Mouse (Mus musculus): ENCODE results near the gene Adam10.

The Adam10 gene

GRCm38 (mm10) chr9:70675117-70675516 lies 3.7 kb upstream of the Adam10 start:
- DNase-seq: no peak

- no peak for DNase-seq
Measured at GRCm38 (mm10) chr9:70675961-70676360, 2.8 kb upstream of the Adam10 start.

- peak; percentile 59 for DNase-seq
Measured at GRCm38 (mm10) chr9:70679132-70680091, 615 bp downstream of the Adam10 start.

GRCm38 (mm10) chr9:70682202-70682601 lies 3.4 kb downstream of the Adam10 start:
- DNase-seq: no peak

- DNase-seq: no peak
Measured at GRCm38 (mm10) chr9:70688301-70688968, 9.6 kb downstream of the Adam10 start.

GRCm38 (mm10) chr9:70689926-70690325 lies 11.1 kb downstream of the Adam10 start:
- no peak for DNase-seq

- DNase-seq: no peak
Measured at GRCm38 (mm10) chr9:70690579-70690978, 11.8 kb downstream of the Adam10 start.

GRCm38 (mm10) chr9:70691772-70692693 lies 13.2 kb downstream of the Adam10 start:
- no peak for DNase-seq

- DNase-seq: no peak
Measured at GRCm38 (mm10) chr9:70695723-70696122, 16.9 kb downstream of the Adam10 start.

- no peak for DNase-seq
Measured at GRCm38 (mm10) chr9:70698090-70698489, 19.3 kb downstream of the Adam10 start.

GRCm38 (mm10) chr9:70703597-70704203 lies 24.9 kb downstream of the Adam10 start:
- no peak for DNase-seq

GRCm38 (mm10) chr9:70706444-70706843 lies 27.6 kb downstream of the Adam10 start:
- no peak for DNase-seq

GRCm38 (mm10) chr9:70729544-70729943 lies 50.7 kb downstream of the Adam10 start:
- no peak for DNase-seq

GRCm38 (mm10) chr9:70731079-70731478 lies 52.3 kb downstream of the Adam10 start:
- DNase-seq: no peak

- DNase-seq: no peak
Measured at GRCm38 (mm10) chr9:70733208-70733607, 54.4 kb downstream of the Adam10 start.

GRCm38 (mm10) chr9:70739998-70740397 lies 61.2 kb downstream of the Adam10 start:
- DNase-seq: no peak

- DNase-seq: no peak
Measured at GRCm38 (mm10) chr9:70751504-70752222, 72.9 kb downstream of the Adam10 start.

- DNase-seq: no peak
Measured at GRCm38 (mm10) chr9:70760974-70761373, 82.2 kb downstream of the Adam10 start.

- DNase-seq: no peak
Measured at GRCm38 (mm10) chr9:70775517-70775916, 96.7 kb downstream of the Adam10 start.

- peak; percentile 18 for DNase-seq
Measured at GRCm38 (mm10) chr9:70782191-70782590, 103.4 kb downstream of the Adam10 start.

GRCm38 (mm10) chr9:70788705-70789104 lies 109.9 kb downstream of the Adam10 start:
- no peak for DNase-seq

- DNase-seq: no peak
Measured at GRCm38 (mm10) chr9:70790621-70791020, 111.8 kb downstream of the Adam10 start.

Data from cerebellum, adult 11 months (tissue).